Mouse (Mus musculus): ENCODE results near the gene Tent4b. TPM values are rescaled to one million over a fixed set of nuclear protein-coding genes. Genes with fewer than 3 reads are reported as not detected.

Gene Tent4b
- polyA plus RNA-seq, 1 experiment from 2014 or later = 3.3 TPM

DNA sequence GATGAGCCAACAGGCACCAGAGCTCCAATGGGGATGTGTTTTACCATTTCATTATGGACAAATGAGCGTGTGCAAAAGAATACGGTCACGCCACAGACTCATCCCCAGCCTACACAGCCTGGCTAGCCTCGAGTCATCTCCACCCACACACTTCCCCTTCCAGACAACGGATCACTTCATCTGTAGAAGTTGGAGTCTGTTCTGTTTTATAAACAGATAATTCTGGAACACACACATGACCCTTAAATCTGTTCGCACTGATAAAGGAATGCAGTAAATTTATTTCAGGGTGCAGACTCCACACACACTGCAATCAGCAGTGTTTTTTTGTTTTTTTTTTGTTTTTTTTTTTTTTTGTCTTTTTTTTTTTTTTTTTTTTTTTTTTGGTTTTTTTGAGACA lies 80.7 kb downstream of the Tent4b start:
- Histone ChIP-seq H3K4me3 (replicated peaks) (peak overlapping the region; percentile 14; the same call in 1 of the 2 replicates), H3K36me3 (replicated peaks) (no peaks in the 10 kb centered on the region), H3K4me2 (peak overlapping the region; percentile 62), H3K4me1 (replicated peaks) (peaks cover 58% of the 10 kb centered on the region), H3K9me3 (replicated peaks) (no peaks in the 10 kb centered on the region), H3K9ac (peak overlapping the region; percentile 18; the same call in 1 of the 2 replicates), H3K27me3 (no peaks in the 10 kb centered on the region), H3K27ac (replicated peaks) (peak overlapping the region; percentile 82)
- ATAC-seq (ENCODE audit: insufficient read depth) = peak; percentile 94
- 16% methylated on average over 6 of the region's 6 CpGs for WGBS (ENCODE audit: insufficient replicate concordance)

DNA sequence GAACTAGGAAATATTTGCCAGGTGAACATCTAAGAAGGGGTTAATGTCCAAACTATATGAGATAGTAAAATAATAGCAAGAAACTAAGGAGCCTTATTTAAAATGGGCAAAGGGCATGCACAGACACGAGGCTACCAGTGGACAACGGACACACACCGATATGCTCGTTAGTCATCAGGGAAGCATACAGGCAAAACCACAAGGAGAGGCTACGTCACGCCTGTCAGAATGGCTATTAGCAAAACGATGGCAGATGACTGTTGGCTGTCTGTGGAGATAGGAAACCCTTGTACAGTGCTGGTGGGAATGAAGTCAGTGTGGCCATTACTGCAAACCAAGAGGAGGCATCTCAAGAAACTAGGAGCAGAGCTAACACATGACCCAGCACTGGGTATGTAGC lies 81.9 kb downstream of the Tent4b start:
- 14% methylated on average over 7 of the region's 7 CpGs for WGBS (ENCODE audit: insufficient replicate concordance)
- H3K9me3 ChIP-seq (replicated peaks) = no peaks in the 10 kb centered on the region
- no peaks in the 10 kb centered on the region for H3K27me3 ChIP-seq
- no peak overlapping the region for H3K4me3 ChIP-seq (replicated peaks)
- H3K36me3 ChIP-seq (replicated peaks) = no peaks in the 10 kb centered on the region
- no peak overlapping the region for H3K4me2 ChIP-seq
- H3K9ac ChIP-seq = no peak overlapping the region
- H3K4me1 ChIP-seq (replicated peaks) = peaks cover 60% of the 10 kb centered on the region
- H3K27ac ChIP-seq (replicated peaks) = peak overlapping the region; percentile 55
- no peak for ATAC-seq (ENCODE audit: insufficient read depth)

DNA sequence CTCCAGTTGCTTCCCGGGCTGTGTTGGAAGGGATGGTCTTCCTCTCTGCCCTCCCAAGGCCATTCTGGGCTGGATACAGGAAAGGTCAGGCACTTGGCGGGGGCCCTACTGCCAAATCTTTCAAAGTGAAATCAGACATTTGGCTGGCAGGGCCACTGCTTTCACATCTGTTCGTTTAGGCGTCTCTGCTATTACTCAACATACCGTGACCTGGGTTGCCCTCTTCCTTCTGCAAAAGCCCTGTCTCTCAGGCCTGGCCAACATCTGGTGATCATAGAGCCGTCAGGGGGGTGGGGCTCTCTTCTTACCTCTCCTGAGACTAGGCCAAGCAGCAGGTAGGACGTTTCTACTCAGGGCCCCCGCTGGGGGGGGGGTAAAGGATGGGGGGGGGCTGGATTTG lies 83.7 kb downstream of the Tent4b start:
- 30% methylated on average over 8 of the region's 8 CpGs for WGBS (ENCODE audit: insufficient replicate concordance)
- H3K4me1 ChIP-seq (replicated peaks) = peaks cover 69% of the 10 kb centered on the region

DNA sequence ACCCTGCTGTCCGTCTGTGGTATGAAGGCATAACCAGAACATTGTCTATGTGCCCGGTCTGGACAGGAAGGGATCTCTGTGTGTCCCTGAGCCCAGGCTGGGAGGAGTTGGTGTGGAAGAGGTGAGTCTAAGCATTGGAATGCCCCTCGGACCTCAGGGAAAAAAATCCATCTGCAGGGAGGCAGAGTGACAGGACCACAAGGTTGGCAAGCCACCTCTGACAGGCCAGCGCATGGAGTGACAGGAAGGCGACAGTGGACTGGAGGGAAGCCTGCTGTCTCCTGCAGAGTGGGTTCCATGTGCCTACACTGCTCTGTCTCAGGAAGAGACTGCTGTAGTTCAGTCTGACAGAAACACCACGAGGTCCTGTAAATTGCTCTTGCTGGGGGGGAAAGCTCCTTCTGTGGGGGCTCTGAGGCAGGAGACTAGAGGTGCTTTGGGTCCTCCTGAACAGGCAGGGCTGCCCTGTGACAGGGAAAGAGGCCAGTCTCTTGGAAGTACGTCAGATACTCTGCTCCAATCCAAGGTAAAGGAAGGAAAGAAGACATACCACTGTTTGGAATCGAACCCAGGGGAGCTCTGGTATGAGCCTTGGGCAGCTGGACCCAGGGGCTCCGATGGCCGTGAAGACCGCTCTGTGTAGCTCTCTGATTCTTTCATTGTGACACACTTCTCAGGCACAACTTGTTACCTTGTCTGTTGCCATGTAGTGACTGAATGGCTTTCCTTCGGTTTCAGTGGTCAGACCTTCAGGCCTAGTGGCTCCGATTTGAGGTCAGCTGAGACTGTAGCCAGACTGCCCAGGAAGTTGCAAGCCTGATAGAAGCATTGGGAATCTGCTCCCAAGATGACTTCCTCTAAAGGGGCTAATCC lies 84.5 kb downstream of the Tent4b start:
- ATAC-seq (ENCODE audit: insufficient read depth) = no peak
- Histone ChIP-seq H3K4me3 (replicated peaks) (no peak overlapping the region), H3K4me1 (replicated peaks) (peaks cover 71% of the 10 kb centered on the region), H3K9ac (no peak overlapping the region), H3K9me3 (replicated peaks) (no peaks in the 10 kb centered on the region), H3K27me3 (no peaks in the 10 kb centered on the region), H3K36me3 (replicated peaks) (no peaks in the 10 kb centered on the region), H3K4me2 (no peak overlapping the region), H3K27ac (replicated peaks) (no peak overlapping the region)
- 72% methylated on average over 13 of the region's 13 CpGs for WGBS (ENCODE audit: insufficient replicate concordance)

More for the DNA sequence above, 83.7 kb downstream of the Tent4b start:
- Histone ChIP-seq H3K27me3 (no peaks in the 10 kb centered on the region), H3K36me3 (replicated peaks) (no peaks in the 10 kb centered on the region), H3K9me3 (replicated peaks) (no peaks in the 10 kb centered on the region), H3K4me3 (replicated peaks) (no peak overlapping the region), H3K9ac (no peak overlapping the region), H3K4me2 (no peak overlapping the region), H3K27ac (replicated peaks) (no peak overlapping the region)
- no peak for ATAC-seq (ENCODE audit: insufficient read depth)

DNA sequence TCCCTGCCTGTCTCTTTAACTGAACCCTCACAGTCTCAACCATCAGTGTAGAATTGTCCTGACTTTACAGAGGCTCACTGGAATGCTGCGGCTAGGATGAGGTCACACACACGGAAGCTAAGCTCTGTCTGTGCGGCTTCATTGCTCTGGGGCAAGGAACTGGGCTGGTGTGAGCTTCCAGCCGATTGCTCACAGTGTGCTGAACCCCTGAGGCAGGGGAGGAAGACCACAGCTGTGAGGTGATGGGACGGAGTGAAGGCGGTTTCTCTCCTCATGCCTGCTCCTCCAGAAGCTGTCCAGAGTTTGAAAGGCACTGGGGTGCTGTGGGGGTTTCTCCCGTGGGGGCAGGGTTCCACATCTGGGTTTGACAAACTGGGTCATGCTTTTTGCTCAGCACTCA lies 85.7 kb downstream of the Tent4b start:
- no peaks in the 10 kb centered on the region for H3K27me3 ChIP-seq
- no peak overlapping the region for H3K9ac ChIP-seq
- no peak overlapping the region for H3K4me3 ChIP-seq (replicated peaks)
- no peak overlapping the region for H3K27ac ChIP-seq (replicated peaks)
- peaks cover 71% of the 10 kb centered on the region for H3K4me1 ChIP-seq (replicated peaks)
- no peaks in the 10 kb centered on the region for H3K9me3 ChIP-seq (replicated peaks)
- H3K36me3 ChIP-seq (replicated peaks) = no peaks in the 10 kb centered on the region
- ATAC-seq (ENCODE audit: insufficient read depth) = no peak
- no peak overlapping the region for H3K4me2 ChIP-seq
- WGBS (ENCODE audit: insufficient replicate concordance) = 63% methylated on average over 7 of the region's 7 CpGs

DNA sequence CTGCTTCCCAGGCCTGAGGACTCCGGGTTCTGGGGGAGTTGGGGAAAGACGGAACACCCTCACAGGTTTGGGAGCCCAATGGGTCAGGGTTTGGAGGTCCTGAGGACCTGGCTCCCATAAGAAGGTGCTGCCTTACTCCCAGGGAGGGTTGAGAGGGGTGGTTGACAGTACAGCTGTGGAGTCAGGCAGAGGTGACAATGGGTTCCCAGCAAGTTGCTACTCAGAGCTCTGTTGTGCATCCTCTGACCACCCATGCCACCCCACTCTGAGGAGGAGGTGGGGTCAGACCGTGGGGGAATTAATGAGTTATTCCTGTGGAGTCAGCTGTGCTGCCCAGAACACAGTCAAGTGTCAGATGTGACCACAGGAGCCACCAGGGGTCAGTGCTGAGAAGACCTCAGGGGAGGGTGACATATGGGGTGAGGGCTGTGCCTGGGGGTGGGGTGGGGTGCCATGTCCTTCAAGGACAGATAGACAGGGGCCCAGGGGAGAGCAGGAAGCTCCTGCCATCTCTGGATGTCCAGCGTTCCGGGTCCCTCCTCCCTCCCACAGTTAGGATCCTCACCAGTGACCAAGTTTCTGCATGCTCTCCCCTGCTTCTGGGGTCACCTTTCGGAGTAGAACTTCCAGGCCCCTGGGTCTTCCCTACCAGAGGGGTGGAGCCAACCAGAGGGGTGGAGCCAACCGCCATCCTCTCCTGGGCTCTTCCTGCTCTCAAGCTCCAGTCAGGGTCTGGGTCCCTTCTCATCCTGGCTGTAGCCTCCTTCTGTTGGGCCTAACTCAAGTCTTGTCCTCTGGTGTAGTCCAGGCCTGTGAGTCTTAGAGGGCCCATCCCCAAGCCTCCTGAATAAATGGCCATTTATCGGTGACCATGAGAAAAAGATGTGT lies 86.7 kb downstream of the Tent4b start:
- H3K36me3 ChIP-seq (replicated peaks) = no peaks in the 10 kb centered on the region
- peaks cover 72% of the 10 kb centered on the region for H3K4me1 ChIP-seq (replicated peaks)
- no peak for ATAC-seq (ENCODE audit: insufficient read depth)
- H3K9me3 ChIP-seq (replicated peaks) = no peaks in the 10 kb centered on the region
- 56% methylated on average over 8 of the region's 8 CpGs for WGBS (ENCODE audit: insufficient replicate concordance)
- H3K27me3 ChIP-seq = no peaks in the 10 kb centered on the region
- no peak overlapping the region for H3K4me3 ChIP-seq (replicated peaks)
- no peak overlapping the region for H3K9ac ChIP-seq
- H3K27ac ChIP-seq (replicated peaks) = no peak overlapping the region
- H3K4me2 ChIP-seq = no peak overlapping the region

DNA sequence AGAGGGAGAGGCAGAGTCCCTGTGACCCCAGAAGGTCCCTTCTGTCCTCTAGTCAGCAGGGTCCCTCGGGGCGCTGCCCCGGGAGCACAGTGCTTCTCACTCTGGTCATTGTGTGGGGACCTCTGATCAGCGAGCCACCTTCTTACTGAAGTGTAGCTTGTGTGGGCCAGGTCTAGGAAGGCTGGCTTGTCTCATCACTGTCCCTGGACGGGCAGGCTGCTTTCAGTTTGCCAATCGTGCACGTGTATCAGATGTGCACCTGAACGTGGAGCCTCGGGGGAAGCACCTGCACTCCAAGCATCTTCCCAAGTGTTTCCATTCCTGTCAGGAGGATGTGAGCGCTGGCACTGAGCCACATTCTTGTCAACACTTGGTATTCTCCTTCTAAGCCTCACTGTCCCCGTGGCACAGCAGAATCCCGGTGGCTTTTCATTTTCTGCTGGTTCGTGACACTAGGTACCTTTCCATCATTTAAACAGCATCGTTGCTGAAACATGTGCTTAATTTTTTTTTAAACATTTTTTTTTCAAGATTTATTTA lies 87.5 kb downstream of the Tent4b start:
- ATAC-seq (ENCODE audit: insufficient read depth) = no peak
- Histone ChIP-seq H3K4me1 (replicated peaks) (peaks cover 72% of the 10 kb centered on the region), H3K27me3 (no peaks in the 10 kb centered on the region), H3K9me3 (replicated peaks) (no peaks in the 10 kb centered on the region), H3K36me3 (replicated peaks) (no peaks in the 10 kb centered on the region), H3K4me3 (replicated peaks) (no peak overlapping the region), H3K9ac (no peak overlapping the region), H3K4me2 (no peak overlapping the region), H3K27ac (replicated peaks) (0 out of 2 replicates have a peak overlapping the region, but pooled peaks have one; percentile 6)
- 81% methylated on average over 14 of the region's 14 CpGs for whole genome bisulfite sequencing (ENCODE audit: insufficient replicate concordance)

DNA sequence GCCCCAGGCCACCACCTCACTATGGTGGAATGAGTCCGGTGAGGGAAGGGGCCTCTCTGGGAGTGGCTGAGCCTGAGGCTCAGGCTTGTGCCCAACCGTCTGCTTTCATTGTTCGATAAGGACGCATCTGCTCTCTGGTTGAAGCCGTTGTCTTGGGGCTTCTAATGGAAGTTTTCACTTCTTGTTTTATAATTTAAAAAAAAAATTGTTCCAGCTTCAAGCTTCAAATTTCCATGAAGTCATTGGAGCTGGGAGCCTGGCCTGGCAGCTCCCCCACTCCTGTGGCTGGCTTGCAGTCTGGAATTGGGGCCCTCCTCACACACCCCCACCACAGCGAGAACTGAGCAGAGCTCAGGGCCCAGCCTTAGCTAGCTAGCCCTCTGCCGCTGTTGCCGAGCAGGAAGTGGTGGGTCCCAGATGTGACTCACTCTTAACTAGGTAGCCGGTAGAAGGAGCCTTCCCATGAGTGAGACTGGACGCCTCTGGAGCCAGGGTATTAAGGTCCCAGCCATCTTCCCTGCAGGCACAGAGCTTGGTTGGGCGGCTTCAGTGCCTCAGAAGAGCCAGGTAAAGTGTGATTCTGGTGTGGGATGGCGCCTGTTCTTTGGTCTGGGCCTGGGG lies 89.7 kb downstream of the Tent4b start:
- H3K9ac ChIP-seq = peak overlapping the region; percentile 34; the same call in 1 of the 2 replicates
- WGBS (ENCODE audit: insufficient replicate concordance) = 12% methylated on average over 12 of the region's 12 CpGs
- peak overlapping the region; percentile 67 for H3K4me2 ChIP-seq
- peak overlapping the region; percentile 79 for H3K27ac ChIP-seq (replicated peaks)
- ATAC-seq (ENCODE audit: insufficient read depth) = peak; percentile 80
- H3K4me1 ChIP-seq (replicated peaks) = peaks cover 80% of the 10 kb centered on the region
- no peaks in the 10 kb centered on the region for H3K36me3 ChIP-seq (replicated peaks)
- H3K9me3 ChIP-seq (replicated peaks) = no peaks in the 10 kb centered on the region
- no peaks in the 10 kb centered on the region for H3K27me3 ChIP-seq
- peak overlapping the region; percentile 30 for H3K4me3 ChIP-seq (replicated peaks)

DNA sequence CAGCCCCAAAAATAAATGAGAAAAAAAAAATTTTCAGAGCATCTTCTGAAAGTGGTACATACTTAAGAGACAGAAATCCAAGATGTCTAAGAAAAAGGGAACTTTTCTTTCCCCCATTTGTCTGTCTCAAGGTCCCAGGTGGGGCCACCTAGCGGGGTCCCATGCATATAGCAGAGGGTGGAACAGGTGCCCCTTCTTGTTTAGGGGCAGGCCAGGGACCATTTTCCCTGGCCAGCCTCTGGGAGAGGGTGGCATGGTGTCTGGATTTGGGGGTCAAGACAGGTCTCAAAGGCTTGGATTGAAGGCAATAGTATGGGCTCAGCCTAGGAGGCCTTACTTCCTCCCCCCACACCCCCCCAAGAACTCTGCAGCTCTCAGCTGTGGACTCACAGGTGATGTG lies 90.9 kb downstream of the Tent4b start:
- Histone ChIP-seq H3K9ac (no peak overlapping the region), H3K4me3 (replicated peaks) (no peak overlapping the region), H3K4me1 (replicated peaks) (peaks cover 91% of the 10 kb centered on the region), H3K27me3 (no peaks in the 10 kb centered on the region), H3K9me3 (replicated peaks) (no peaks in the 10 kb centered on the region), H3K27ac (replicated peaks) (peak overlapping the region; percentile 62), H3K36me3 (replicated peaks) (no peaks in the 10 kb centered on the region), H3K4me2 (no peak overlapping the region)
- no peak for ATAC-seq (ENCODE audit: insufficient read depth)
- 29% methylated on average over 1 of the region's 1 CpGs for WGBS (ENCODE audit: insufficient replicate concordance)

DNA sequence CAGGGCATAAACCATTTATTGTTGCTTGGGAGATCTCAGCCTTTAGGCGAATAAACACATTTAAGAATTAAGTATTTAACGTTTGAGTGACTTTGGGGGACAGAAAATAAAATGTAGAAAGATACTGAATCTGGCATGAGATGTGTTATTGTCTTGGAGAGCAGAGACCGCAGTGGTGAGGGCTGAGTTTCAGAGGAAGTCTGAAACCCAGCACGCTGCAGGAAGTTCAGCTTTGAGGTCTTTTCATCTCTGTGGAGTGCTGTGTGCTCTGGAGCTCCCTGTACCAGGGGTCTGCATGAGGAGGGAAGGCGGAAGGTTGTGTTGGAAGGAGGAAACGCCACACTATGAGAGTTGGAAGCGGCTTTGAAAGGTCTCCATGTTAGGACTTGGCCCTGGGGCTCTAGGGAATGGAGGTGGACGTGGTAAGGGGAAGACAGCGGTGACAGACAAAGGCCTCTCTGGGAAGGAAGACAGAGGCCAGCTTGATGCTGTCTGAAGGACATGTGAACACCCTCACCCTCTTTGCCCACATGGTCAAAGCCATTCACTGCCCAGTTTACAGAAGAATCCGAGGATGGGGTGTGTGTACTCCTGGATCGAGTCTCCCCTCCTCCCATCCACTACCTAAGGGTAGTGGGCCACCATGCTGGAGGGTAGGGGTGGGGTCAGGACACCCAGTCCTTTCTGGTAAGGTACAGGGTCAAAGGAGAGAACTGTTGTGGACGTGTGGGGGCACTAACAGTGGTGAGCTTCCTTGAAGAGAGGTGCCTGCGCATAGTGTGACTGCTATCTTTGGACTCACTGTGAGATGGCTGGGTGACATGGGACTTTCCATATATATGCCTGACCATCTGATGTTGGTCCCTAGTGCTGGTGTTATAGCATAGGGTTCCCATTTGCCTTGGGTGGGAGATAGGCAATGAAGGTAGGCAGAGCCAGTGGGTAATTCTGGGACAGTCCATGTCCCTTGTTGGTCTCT lies 91.6 kb downstream of the Tent4b start:
- no peak overlapping the region for H3K9ac ChIP-seq
- WGBS (ENCODE audit: insufficient replicate concordance) = 54% methylated on average over 13 of the region's 13 CpGs
- no peak overlapping the region for H3K4me3 ChIP-seq (replicated peaks)
- peaks cover 91% of the 10 kb centered on the region for H3K4me1 ChIP-seq (replicated peaks)
- no peaks in the 10 kb centered on the region for H3K27me3 ChIP-seq
- H3K9me3 ChIP-seq (replicated peaks) = no peaks in the 10 kb centered on the region
- peak overlapping the region; percentile 62 for H3K27ac ChIP-seq (replicated peaks)
- no peak for ATAC-seq (ENCODE audit: insufficient read depth)
- H3K4me2 ChIP-seq = 0 out of 2 replicates have a peak overlapping the region, but pooled peaks have one; percentile 13
- peaks cover 3% of the 10 kb centered on the region; the same call in 1 of the 2 replicates for H3K36me3 ChIP-seq (replicated peaks)

Measured in liver, embryonic 15.5 days (tissue).